Mouse (Mus musculus) cortical plate, adult 2 months (tissue): ENCODE measurements at regions not wholly inside any gene's neighbourhood (a gene's known extent, or its start where the extent isn't known, plus 50 kb on each side); places are given as distances from the start of the nearest gene placed in this dataset.

Experiments
- H3K27ac ChIP-seq: fragments of 200-500 bp; 2 replicates; pipeline ENCODE4 v1.5.1; 2012; ENCODE audit warnings: low read length, control low read depth, inconsistent platforms; ENCODE audit not compliant: insufficient read depth
- H3K4me1 ChIP-seq: fragments of 200-500 bp; 2 replicates; pipeline ENCODE4 v1.6.1; 2011; ENCODE audit warnings: low read length; ENCODE audit not compliant: control insufficient read depth, insufficient read depth
- H3K4me3 ChIP-seq: fragments of 200-500 bp; 2 replicates; pipeline ENCODE4 v1.5.1; 2011; ENCODE audit warnings: mild to moderate bottlenecking, low read length, control low read depth; ENCODE audit not compliant: insufficient read depth
- CTCF ChIP-seq: fragments of 200-500 bp; IDR thresholded peaks from 2 replicates; pipeline ENCODE4 v1.5.1; 2011; ENCODE audit warnings: mild to moderate bottlenecking, control low read depth, low read length; ENCODE audit not compliant: insufficient read depth; ENCODE audit errors: extremely low read depth
- POLR2A ChIP-seq: fragments of 200-500 bp; IDR thresholded peaks from 2 replicates; pipeline ENCODE4 v1.6.1; 2011; ENCODE audit warnings: mild to moderate bottlenecking, low read length, control low read depth; ENCODE audit not compliant: insufficient read depth; ENCODE audit errors: extremely low read depth

DNA sequence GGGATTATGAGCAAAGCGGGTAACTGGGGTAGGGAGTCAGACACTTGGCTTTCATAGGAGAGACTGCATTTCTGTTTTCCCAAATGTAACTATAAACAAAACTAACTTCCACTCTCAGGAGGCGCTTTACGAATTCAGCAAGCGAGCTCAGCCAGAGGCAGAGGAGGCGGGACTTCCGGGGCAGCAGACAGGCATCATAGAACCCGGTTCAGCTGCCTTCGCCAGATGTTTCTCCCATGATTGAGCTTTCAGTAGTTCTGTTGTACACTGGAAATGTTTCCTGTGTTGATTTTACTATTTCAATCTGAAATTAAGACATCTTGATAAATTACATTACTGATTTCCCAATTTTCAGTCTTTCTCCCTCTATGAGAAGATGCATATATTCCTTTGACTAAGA, 92.9 kb downstream of the Zfp365 start:
- Histone ChIP-seq H3K27ac (no peak overlapping the region), H3K4me1 (no peaks in the 10 kb centered on the region), H3K4me3 (no peak overlapping the region)
- TF ChIP-seq CTCF (no peak), POLR2A (no peak)

DNA sequence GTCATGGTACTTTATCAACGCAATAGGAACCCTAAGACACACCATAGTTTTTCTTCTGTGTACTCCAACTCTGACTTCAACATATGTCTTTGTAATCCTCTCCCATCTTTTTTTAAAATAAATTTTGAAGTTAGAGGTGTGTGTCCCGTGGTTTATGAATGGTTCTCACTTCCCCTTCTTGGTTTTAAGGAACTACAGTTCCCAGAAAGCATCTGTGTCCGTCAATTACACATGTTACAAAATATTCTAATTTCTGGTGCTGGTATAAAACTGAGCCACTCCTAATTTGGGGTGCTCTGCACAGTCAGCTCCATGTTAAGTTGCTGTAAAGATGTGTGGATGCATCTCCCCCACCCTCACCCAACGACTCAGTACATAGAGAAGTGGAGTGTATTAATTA, 98.6 kb downstream of the Zfp365 start:
- H3K4me1 ChIP-seq: no peaks in the 10 kb centered on the region
- TF ChIP-seq POLR2A (no peak), CTCF (no peak)
- H3K4me3 ChIP-seq: no peak overlapping the region
- no peak overlapping the region for H3K27ac ChIP-seq

DNA sequence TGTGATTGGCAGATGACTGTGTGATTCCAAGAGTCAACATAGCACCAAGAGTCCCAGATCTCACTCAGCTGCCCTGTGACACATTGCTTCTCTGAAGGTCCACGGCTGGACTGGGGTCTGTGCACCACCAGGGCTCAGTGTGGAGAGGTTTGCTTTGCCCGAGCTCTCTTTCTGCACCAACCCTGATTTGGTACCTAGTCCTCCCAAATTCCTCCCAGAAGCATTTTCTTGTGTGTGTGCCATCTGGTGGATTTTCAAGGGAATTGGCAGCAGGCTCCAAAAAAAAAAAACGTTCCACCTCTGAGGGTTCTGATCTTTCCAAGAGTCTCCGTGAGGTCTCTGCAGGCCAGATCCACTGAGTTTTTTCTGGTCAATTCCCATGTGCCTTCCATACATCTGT, 107.3 kb downstream of the Zfp365 start:
- TF ChIP-seq POLR2A: no peak
- peak; percentile 26; the same call in 1 of the 2 replicates for TF ChIP-seq CTCF
- H3K4me1 ChIP-seq: no peaks in the 10 kb centered on the region

DNA sequence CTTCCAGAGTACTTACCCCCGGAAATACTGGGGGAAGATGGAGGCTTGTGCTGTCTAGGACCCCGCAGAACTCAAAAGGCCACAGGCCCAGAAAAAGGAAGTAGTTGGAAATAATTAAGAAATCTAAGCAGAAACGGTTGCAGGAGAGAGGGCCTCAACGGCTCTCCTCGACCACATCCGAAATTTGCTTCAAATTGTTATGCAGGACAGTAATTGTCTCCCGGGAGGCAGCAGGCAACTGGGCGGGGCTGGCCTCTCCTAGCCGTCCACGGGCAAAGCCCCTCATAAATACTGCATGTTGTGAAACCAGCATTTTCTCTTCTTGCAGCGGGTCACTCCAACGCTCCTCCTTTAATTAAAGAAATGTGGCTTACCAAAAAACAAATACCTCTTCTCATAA, 107.8 kb downstream of the Zfp365 start:
- no peak overlapping the region for H3K4me3 ChIP-seq
- no peak for TF ChIP-seq CTCF
- TF ChIP-seq POLR2A: no peak
- H3K4me1 ChIP-seq: no peaks in the 10 kb centered on the region
- H3K27ac ChIP-seq: no peak overlapping the region

More for the DNA sequence above, 107.3 kb downstream of the Zfp365 start:
- Histone ChIP-seq H3K4me3 (no peak overlapping the region), H3K27ac (no peak overlapping the region)

DNA sequence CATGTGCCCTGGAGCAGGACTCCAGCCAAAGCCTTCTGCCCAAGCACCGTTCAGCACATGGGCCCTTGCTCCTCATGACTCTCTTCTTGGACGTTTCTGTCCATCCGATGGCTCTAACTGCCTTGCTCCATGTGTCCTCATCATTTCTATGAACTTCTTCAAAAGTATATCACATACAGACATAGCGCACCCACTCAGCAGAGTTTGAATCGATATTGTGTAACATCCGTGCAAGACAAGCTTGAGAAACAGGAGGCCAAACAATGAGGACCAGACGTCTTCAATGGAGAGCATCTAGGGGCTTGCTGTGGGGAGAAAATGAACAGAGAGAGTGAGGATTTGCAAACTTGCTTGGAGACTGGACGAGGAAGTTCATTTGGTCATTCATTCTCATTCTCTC, 110.3 kb downstream of the Zfp365 start:
- TF ChIP-seq POLR2A (no peak), CTCF (no peak)
- no peak overlapping the region for H3K4me3 ChIP-seq
- no peaks in the 10 kb centered on the region for H3K4me1 ChIP-seq
- H3K27ac ChIP-seq: no peak overlapping the region

DNA sequence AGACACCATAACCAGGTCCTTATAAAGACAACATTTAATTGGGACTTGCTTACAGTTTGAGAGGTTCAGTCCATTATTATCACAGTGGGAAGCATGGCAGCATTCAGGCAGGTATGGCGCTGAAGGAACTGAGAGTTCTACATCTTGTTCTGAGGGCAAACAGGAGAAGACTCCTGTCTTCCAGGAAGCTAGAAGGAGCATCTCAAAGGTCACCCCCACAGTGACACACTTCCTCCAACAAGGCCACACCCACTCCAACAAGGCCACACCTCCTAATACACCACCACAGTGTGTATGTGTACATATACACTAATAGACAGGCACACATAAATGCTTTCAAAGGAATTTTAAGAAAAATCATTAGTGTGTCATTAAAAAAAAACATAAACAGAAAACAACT, 110.8 kb downstream of the Zfp365 start:
- TF ChIP-seq CTCF (no peak), POLR2A (no peak)
- Histone ChIP-seq H3K4me1 (no peaks in the 10 kb centered on the region), H3K4me3 (no peak overlapping the region), H3K27ac (no peak overlapping the region)

DNA sequence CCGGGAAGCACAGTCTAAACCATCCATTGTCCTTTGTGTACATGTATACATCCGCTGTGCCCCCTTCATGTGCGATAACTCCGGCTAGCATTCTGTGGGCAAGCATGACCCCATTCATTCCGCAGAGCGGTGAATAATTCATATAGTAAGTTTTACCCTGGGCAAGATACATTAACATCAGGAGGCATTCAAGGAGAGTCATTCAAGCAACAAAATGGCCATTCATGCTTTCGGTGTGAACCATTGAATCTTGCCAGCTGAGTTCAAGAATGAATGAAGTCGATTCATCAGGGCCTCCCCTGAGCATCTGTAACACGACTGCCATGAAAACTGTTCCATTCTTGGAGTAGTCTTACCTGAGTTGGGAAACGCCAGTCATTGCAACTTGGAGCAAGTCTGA, 113.5 kb downstream of the Zfp365 start:
- H3K4me3 ChIP-seq: no peak overlapping the region
- no peaks in the 10 kb centered on the region for H3K4me1 ChIP-seq
- TF ChIP-seq CTCF (no peak), POLR2A (no peak)
- no peak overlapping the region for H3K27ac ChIP-seq

DNA sequence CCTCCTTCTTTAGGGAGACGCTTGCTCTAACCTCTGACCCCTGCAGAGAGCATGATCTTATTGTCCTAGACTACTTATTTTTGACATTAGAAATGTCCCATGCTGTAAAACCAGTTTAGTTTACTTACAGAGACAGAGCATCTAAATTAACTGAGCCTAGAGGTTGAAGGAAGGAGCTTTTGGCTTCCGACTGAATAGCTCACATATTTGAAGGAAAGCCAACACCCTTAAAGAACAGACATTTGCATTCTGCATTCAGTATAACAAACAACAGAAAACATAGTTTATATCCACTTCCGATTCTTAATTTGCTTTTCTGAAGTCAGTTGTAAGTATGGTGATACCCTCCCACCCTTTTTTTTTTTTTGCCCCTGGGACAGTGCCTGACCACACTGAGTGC, 119.3 kb downstream of the Zfp365 start:
- no peak overlapping the region for H3K4me3 ChIP-seq
- no peak overlapping the region for H3K27ac ChIP-seq
- TF ChIP-seq CTCF (no peak), POLR2A (no peak)
- H3K4me1 ChIP-seq: no peaks in the 10 kb centered on the region

DNA sequence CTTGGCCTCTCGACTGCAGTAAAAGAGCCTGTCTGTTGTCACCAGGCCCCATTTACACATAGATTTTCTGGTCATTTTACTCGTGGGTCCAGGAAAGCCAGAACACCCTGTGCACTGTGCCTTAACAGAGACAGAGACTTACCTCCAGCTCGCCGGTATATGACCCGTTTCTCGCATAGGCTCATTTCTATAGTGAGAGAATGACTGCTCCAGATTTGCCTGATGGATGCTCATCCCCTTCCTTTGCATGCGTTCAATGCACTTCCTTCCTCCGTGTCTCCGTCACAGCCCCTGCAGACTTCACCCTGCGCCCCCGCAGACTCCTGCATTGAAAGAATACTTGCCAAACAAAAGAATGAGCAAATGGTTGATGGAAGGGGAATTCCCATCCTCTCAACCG, 122.8 kb downstream of the Zfp365 start:
- TF ChIP-seq CTCF (no peak), POLR2A (no peak)
- H3K4me1 ChIP-seq: no peaks in the 10 kb centered on the region
- no peak overlapping the region for H3K4me3 ChIP-seq
- H3K27ac ChIP-seq: no peak overlapping the region

DNA sequence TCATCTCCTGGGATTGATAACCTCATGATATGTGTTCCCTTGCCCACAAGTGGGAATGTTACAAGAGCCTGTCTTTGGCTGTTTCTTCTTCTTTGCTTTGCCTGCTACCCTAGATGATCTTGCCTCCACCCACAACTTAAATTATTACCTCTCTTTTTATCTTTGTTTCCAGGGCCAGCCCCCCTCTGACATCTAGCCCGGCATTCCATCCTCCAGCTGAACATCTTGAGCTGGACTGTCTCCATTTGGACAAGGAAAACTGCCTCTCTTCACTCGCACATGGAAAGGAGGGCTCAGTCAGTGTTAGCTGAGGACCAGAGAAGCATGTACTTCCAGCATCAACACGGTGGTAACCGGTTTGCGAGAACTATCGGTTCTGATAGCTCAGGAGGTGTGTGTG, 124.3 kb downstream of the Zfp365 start:
- TF ChIP-seq CTCF (no peak), POLR2A (no peak)
- Histone ChIP-seq H3K4me1 (no peaks in the 10 kb centered on the region), H3K27ac (no peak overlapping the region), H3K4me3 (no peak overlapping the region)

DNA sequence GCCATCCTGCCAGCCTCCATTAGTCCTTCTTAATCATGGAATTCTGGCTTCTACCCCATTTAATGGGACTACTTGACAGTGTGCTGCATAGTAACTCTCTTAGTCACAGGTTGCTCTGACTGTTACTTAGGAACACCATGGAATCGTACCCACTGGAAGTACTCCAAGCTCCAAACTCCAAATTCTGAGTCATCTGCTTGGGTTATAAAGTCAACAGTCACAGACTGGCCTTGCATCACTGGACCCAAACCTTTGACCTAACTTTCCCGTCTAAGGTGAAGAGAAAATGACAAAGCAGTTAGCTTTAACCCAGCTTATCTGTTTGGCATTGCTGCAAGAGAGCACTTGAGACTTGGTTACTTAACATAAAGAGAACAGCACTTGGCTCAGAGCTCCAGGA, 126.9 kb downstream of the Zfp365 start:
- no peak overlapping the region for H3K27ac ChIP-seq
- no peak overlapping the region for H3K4me3 ChIP-seq
- no peaks in the 10 kb centered on the region for H3K4me1 ChIP-seq
- TF ChIP-seq CTCF (no peak), POLR2A (no peak)

DNA sequence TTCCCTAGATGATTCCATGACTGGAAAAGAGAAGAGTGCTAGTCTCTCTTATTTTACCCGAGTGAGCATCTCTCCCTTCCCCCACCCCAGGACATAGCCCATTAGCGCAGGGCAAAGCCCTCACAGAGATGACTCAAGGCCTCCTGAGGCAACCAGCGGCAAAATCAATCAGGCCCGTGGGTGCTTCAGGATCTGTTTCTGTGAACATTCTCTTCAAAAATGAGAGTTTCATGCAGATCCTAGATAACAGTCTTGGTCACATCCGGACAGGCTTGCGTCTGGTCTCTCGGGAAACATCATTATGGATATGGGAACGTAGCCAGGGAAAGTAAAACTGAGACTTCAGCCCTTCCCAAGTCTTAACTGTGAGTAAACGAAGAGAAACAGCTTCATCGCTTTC, 134.1 kb downstream of the Zfp365 start:
- no peaks in the 10 kb centered on the region for H3K4me1 ChIP-seq
- TF ChIP-seq CTCF (no peak), POLR2A (no peak)
- H3K27ac ChIP-seq: no peak overlapping the region
- H3K4me3 ChIP-seq: no peak overlapping the region
